Mouse (Mus musculus): Measurements from ENCODE around the gene Vhl.
"Not testable (repeated sequence)": the region's sequence is repeated elsewhere in the genome, so short reads cannot be mapped to it uniquely, and the experiment has no call there.

Vhl gene

DNA sequence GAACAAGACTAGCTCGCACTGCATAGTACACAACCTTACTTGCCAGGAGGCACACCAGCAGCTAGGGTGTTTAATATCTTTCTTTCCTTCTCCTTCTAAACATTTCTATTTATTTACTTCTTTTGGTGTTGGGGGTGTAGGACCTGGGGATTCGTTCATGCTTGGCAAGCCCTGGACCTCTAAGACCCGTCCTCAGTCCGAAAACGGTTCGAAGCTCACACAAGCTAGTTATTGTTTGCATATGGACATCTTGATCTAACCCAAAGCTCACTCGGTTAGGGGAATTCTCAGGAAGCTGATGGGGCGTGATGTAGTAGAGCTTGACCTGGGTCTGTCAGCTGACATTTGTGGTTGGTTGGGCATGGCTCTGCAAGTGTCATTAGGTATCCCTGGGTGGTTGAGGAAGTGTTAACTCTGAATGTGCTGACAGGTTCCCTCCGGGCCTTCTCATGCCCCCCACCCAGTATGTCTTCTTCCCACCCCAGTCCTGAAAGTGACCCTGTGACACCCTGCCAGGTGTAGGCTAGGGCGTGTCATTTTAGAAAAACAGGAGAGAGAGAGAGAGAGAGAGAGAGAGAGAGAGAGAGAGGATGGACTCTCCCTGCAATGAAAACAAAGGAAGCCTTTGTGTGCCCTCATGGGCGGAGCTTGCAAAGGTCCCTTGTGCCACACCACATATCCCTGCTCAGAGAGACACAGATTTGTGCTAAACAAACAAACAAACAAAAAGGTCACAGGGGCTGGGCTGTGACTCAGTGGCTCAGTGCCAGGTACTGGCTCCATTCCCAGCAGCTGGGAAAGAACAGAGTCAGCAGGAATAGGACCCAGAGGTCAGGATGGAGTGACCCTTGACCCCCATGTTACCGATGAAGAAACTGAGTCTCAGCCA, 37.8 kb downstream of the Vhl start:
- no peak for DNase-seq (ENCODE audit: low read depth, low spot score)

DNA sequence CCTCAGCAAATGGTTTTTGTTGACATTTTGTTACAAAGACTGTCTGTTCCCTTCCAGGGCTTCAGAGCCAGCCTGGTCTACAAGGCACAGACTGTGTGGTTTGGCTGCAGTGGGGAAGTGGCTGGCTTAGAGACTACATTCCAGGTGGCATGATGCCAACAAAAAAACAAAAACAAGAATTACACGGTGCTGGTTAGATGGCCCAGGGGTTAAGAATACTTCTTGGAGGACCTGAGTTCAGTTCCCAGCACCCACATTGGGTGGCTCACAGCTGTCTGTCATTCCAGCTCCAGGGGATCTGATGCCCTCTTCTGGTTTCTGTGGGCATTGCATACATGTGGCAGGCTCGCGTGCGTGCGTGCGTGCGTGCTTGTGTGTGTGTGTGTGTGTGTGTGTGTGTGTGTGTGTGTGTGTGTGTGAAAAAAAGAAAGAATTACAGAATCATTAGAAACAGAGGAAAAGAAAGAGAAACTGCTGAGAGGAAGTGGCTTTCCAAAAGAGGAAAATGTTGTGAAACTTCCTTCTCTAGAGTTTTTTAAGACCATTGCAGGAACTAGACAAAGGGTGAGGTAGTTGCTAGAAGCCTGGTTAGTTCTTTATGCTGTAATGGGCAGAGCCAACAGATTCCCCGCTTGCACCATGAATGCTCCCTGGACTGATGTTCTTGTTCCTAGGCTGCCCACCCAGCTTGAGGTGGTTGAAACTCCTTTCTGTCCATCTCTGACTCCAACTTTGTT, 39.4 kb downstream of the Vhl start:
- no peak for DNase-seq (ENCODE audit: low read depth, low spot score)

DNA sequence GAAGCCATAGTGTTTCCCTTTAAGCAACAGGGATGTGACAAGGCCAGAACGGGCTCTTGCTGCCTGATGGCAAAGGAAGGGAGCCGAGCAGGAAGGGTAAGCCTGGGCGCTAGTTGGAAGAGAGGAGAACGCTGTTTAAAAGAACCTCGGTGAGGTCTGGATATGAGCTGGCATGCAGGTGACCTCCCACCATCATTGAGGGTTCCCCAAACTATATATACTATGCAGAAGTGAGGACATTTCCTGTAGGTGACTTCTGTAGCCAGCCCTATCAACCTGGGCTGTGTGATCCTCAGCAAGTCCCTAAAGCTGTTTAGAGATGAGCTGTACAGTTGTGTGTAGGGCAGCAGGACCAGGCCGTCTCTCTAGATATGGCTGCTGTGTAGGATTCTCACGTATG, 40.5 kb downstream of the Vhl start:
- DNase-seq (ENCODE audit: low read depth, low spot score): no peak

- no peak for DNase-seq (ENCODE audit: low read depth, low spot score)
These were observed 43.9 kb downstream of the Vhl start for GRCm38 (mm10) chr6:113667611-113668122.

DNA sequence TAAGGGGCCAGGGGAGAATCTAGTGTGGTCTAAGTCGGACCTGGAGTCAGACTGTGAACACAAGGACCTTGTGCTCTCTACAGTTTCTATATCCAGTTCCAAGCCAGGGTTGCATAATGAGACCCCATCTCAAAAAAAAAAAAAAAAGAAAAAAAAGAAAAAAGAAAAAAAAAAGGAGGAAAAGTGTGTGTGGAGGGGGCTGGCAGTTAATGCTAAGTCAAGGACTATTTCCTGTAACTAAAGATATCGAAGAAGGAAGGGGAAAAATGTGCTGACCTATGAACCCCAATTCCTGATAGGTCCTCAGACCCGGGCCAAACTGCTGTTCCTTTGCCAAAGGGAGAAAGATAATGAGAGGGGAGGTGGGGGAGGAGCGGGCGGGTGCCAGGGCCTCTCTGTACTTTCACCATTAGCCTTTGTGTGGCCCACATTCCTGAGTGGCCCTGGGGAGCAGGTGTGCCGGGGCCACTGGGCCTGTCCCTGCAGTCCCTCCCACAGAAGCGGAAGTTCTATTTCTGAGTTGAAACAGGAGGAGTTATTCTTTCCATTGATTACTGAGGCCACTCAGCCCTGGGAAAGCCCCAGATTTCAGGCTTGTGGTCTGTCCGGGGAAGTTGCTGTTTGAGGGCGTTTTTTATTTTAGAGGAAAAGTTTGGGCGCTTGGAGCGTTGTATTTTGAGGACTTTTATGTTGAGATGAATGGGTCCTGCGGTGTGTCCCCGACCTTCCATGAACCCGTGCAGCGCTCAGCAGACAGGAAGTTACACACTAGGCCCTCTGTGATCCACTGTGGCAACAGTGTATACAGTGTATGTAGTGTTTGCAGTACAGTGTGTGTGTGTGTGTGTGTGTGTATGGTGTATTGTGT, 44.8 kb downstream of the Vhl start:
- DNase-seq (ENCODE audit: low read depth, low spot score): no peak

- no peak for DNase-seq (ENCODE audit: low read depth, low spot score)
These were observed 46.1 kb downstream of the Vhl start for GRCm38 (mm10) chr6:113669821-113670220.

GRCm38 (mm10) chr6:113672029-113672428, 48.3 kb downstream of the Vhl start:
- DNase-seq (ENCODE audit: low read depth, low spot score): not testable (repeated sequence)

- no peak for DNase-seq (ENCODE audit: low read depth, low spot score)
These were observed 49.2 kb downstream of the Vhl start for GRCm38 (mm10) chr6:113672989-113673388.

DNA sequence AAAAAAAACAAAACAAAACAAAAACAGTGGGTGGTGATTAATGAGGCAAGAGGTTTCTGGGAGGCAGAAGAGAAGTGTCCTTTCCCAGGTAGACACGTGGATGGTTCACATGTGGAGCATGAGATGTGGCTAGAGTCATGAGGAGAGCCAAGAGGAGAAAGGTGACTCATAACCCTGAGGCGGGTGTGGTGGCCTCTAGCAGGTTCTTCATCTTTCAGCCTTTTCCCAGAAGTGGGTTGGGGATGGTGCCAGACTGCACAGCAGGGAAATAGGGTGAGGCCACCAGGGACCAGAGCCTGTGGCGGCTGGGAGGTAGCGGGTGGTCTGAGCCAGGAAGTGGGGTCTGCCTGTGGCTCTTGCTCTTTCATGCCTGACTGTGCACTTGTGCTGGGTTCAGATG, 51.5 kb downstream of the Vhl start:
- no peak for DNase-seq (ENCODE audit: low read depth, low spot score)

DNA sequence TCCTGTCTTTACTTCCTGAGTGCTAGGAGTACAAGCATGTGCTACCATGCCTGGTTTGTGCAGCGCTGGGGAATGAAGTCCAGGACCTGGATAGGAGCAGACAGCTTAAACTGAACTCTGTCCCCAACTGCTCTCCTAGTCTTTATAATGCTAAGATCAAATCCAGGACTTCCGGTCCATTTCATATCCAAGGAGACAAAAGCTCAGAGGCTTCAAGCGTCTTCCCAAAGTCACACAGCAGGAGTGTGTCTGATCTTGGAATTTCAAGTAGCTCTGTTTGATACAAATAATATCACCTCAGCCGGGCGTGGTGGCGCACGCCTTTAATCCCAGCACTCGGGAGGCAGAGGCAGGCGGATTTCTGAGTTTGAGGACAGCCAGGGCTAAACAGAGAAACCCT, 52.2 kb downstream of the Vhl start:
- no peak for DNase-seq (ENCODE audit: low read depth, low spot score)

- no peak for DNase-seq (ENCODE audit: low read depth, low spot score)
These were observed 53.4 kb downstream of the Vhl start for GRCm38 (mm10) chr6:113677070-113677734.

GRCm38 (mm10) chr6:113678246-113679012, 54.7 kb downstream of the Vhl start:
- DNase-seq (ENCODE audit: low read depth, low spot score): no peak

DNA sequence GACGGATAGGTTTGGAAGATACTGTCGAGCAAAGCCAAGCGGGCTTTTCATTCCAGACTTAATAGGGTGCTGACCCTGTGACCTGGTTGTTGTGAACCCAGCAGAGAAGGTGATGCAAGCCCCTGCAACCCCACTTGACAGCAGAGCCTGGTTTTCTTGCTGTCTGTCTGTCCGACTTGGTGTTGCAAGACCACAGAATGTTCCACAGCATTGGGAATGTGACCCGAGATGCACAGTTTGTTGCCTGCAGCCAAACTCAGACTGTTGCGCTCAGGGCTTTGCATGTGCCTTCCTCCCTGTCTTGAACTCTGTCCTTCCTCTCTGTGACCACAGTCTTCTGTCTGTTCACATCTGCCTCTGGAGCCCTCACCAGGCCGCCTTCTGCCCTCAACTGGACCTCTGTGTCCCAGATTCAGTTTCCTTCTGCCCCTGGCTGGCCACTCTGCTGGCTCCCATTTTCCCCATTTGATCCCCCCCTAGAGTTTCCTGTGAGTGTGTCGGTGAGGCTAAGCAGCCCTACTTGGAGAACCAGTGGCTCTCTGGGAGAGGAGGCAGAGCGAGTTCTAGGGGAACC, 56.3 kb downstream of the Vhl start:
- no peak for DNase-seq (ENCODE audit: low read depth, low spot score)
